Mouse (Mus musculus): ENCODE results near the gene Rflnb. TPM values are rescaled to one million over a fixed set of nuclear protein-coding genes. Genes with fewer than 3 reads are reported as not detected.
"Not testable (repeated sequence)": the region's sequence is repeated elsewhere in the genome, so short reads cannot be mapped to it uniquely, and the experiment has no call there.

Rflnb gene
- polyA plus RNA-seq, 1 experiment from 2014 or later = 12.7 TPM

GRCm38 (mm10) chr11:76004276-76004675 is 23.3 kb downstream of the Rflnb start:
- H3K36me3 ChIP-seq (ENCODE audit: control insufficient read depth, insufficient read depth, low read length); H3K27me3 ChIP-seq (ENCODE audit: control insufficient read depth, insufficient read depth, low read depth, low read length); H3K9ac ChIP-seq (ENCODE audit: low read depth, low read length); H3K9me3 ChIP-seq (replicated peaks; ENCODE audit: control insufficient read depth, low read length, poor library complexity, severe bottlenecking); ATAC-seq; H3K27ac ChIP-seq (ENCODE audit: low read length); H3K4me1 ChIP-seq (ENCODE audit: control insufficient read depth, insufficient read depth, low read length); H3K4me3 ChIP-seq (ENCODE audit: low read depth, low read length); H3K4me2 ChIP-seq (ENCODE audit: low read length): not testable (repeated sequence)
- 94% methylated on average over 7 of the region's 7 CpGs for WGBS

- Histone ChIP-seq H3K9ac (ENCODE audit: low read depth, low read length) (no peak overlapping the region), H3K9me3 (replicated peaks; ENCODE audit: control insufficient read depth, low read length, poor library complexity, severe bottlenecking) (no peaks in the 10 kb centered on the region), H3K4me3 (ENCODE audit: low read depth, low read length) (no peak overlapping the region), H3K4me1 (ENCODE audit: control insufficient read depth, insufficient read depth, low read length) (no peaks in the 10 kb centered on the region), H3K27me3 (ENCODE audit: control insufficient read depth, insufficient read depth, low read depth, low read length) (no peaks in the 10 kb centered on the region), H3K27ac (ENCODE audit: low read length) (no peak overlapping the region), H3K36me3 (ENCODE audit: control insufficient read depth, insufficient read depth, low read length) (no peaks in the 10 kb centered on the region), H3K4me2 (ENCODE audit: low read length) (no peak overlapping the region)
- WGBS = 56% methylated on average over 3 of the region's 3 CpGs
- no peak for ATAC-seq
Observed at GRCm38 (mm10) chr11:76001237-76001878, 26.2 kb downstream of the Rflnb start.

GRCm38 (mm10) chr11:76000701-76001100 is 26.9 kb downstream of the Rflnb start:
- H3K4me2 ChIP-seq (ENCODE audit: low read length) = no peak overlapping the region
- 92% methylated on average over 5 of the region's 5 CpGs for WGBS
- no peaks in the 10 kb centered on the region for H3K9me3 ChIP-seq (replicated peaks; ENCODE audit: control insufficient read depth, low read length, poor library complexity, severe bottlenecking)
- H3K27ac ChIP-seq (ENCODE audit: low read length) = no peak overlapping the region
- ATAC-seq = no peak
- no peaks in the 10 kb centered on the region for H3K27me3 ChIP-seq (ENCODE audit: control insufficient read depth, insufficient read depth, low read depth, low read length)
- no peak overlapping the region for H3K9ac ChIP-seq (ENCODE audit: low read depth, low read length)
- H3K4me3 ChIP-seq (ENCODE audit: low read depth, low read length) = no peak overlapping the region
- H3K4me1 ChIP-seq (ENCODE audit: control insufficient read depth, insufficient read depth, low read length) = no peaks in the 10 kb centered on the region
- no peaks in the 10 kb centered on the region for H3K36me3 ChIP-seq (ENCODE audit: control insufficient read depth, insufficient read depth, low read length)

GRCm38 (mm10) chr11:75999440-76000155 is 28.0 kb downstream of the Rflnb start, which contains the start of gene 1700016K19Rik:
TSS of gene 1700016K19Rik (plus strand) at chr11:75999912.
- Histone ChIP-seq H3K4me2 (ENCODE audit: low read length) (peak within 1 kb of the TSS; percentile 59), H3K9me3 (replicated peaks; ENCODE audit: control insufficient read depth, low read length, poor library complexity, severe bottlenecking) (no peaks in the 10 kb centered on the region), H3K36me3 (ENCODE audit: control insufficient read depth, insufficient read depth, low read length) (no peaks in the 10 kb centered on the region), H3K27me3 (ENCODE audit: control insufficient read depth, insufficient read depth, low read depth, low read length) (no peaks in the 10 kb centered on the region), H3K4me1 (ENCODE audit: control insufficient read depth, insufficient read depth, low read length) (no peaks in the 10 kb centered on the region), H3K4me3 (ENCODE audit: low read depth, low read length) (peak within 1 kb of the TSS; percentile 44), H3K9ac (ENCODE audit: low read depth, low read length) (peak within 1 kb of the TSS; percentile 14), H3K27ac (ENCODE audit: low read length) (no peak within 1 kb of the TSS)
- 14% methylated on average over 31 of the region's 36 CpGs for WGBS
- peak; percentile 94 for ATAC-seq

- Histone ChIP-seq H3K4me3 (ENCODE audit: low read depth, low read length) (no peak overlapping the region), H3K36me3 (ENCODE audit: control insufficient read depth, insufficient read depth, low read length) (no peaks in the 10 kb centered on the region), H3K27ac (ENCODE audit: low read length) (no peak overlapping the region), H3K4me2 (ENCODE audit: low read length) (no peak overlapping the region), H3K4me1 (ENCODE audit: control insufficient read depth, insufficient read depth, low read length) (no peaks in the 10 kb centered on the region), H3K27me3 (ENCODE audit: control insufficient read depth, insufficient read depth, low read depth, low read length) (no peaks in the 10 kb centered on the region), H3K9me3 (replicated peaks; ENCODE audit: control insufficient read depth, low read length, poor library complexity, severe bottlenecking) (no peaks in the 10 kb centered on the region), H3K9ac (ENCODE audit: low read depth, low read length) (no peak overlapping the region)
- WGBS = 41% methylated on average over 9 of the region's 9 CpGs
- ATAC-seq = no peak
Observed at GRCm38 (mm10) chr11:75994357-75994756, 33.2 kb downstream of the Rflnb start.

- H3K27ac ChIP-seq (ENCODE audit: low read length) = no peak overlapping the region
- no peak overlapping the region for H3K4me2 ChIP-seq (ENCODE audit: low read length)
- no peak for ATAC-seq
- WGBS = 88% methylated on average over 8 of the region's 8 CpGs
- H3K4me1 ChIP-seq (ENCODE audit: control insufficient read depth, insufficient read depth, low read length) = no peaks in the 10 kb centered on the region
- H3K9me3 ChIP-seq (replicated peaks; ENCODE audit: control insufficient read depth, low read length, poor library complexity, severe bottlenecking) = no peaks in the 10 kb centered on the region
- H3K9ac ChIP-seq (ENCODE audit: low read depth, low read length) = no peak overlapping the region
- no peaks in the 10 kb centered on the region for H3K36me3 ChIP-seq (ENCODE audit: control insufficient read depth, insufficient read depth, low read length)
- H3K4me3 ChIP-seq (ENCODE audit: low read depth, low read length) = no peak overlapping the region
- H3K27me3 ChIP-seq (ENCODE audit: control insufficient read depth, insufficient read depth, low read depth, low read length) = no peaks in the 10 kb centered on the region
Observed at GRCm38 (mm10) chr11:75992481-75992880, 35.1 kb downstream of the Rflnb start.

GRCm38 (mm10) chr11:75991911-75992310 is 35.7 kb downstream of the Rflnb start:
- Histone ChIP-seq H3K27me3 (ENCODE audit: control insufficient read depth, insufficient read depth, low read depth, low read length) (no peaks in the 10 kb centered on the region), H3K9ac (ENCODE audit: low read depth, low read length) (no peak overlapping the region), H3K4me2 (ENCODE audit: low read length) (no peak overlapping the region), H3K9me3 (replicated peaks; ENCODE audit: control insufficient read depth, low read length, poor library complexity, severe bottlenecking) (no peaks in the 10 kb centered on the region), H3K4me3 (ENCODE audit: low read depth, low read length) (no peak overlapping the region), H3K36me3 (ENCODE audit: control insufficient read depth, insufficient read depth, low read length) (no peaks in the 10 kb centered on the region), H3K4me1 (ENCODE audit: control insufficient read depth, insufficient read depth, low read length) (no peaks in the 10 kb centered on the region), H3K27ac (ENCODE audit: low read length) (no peak overlapping the region)
- ATAC-seq = no peak
- WGBS = 82% methylated on average over 8 of the region's 8 CpGs

- Histone ChIP-seq H3K4me1 (ENCODE audit: control insufficient read depth, insufficient read depth, low read length) (no peaks in the 10 kb centered on the region), H3K4me2 (ENCODE audit: low read length) (no peak overlapping the region), H3K9me3 (replicated peaks; ENCODE audit: control insufficient read depth, low read length, poor library complexity, severe bottlenecking) (no peaks in the 10 kb centered on the region), H3K27me3 (ENCODE audit: control insufficient read depth, insufficient read depth, low read depth, low read length) (no peaks in the 10 kb centered on the region), H3K4me3 (ENCODE audit: low read depth, low read length) (no peak overlapping the region), H3K9ac (ENCODE audit: low read depth, low read length) (no peak overlapping the region), H3K27ac (ENCODE audit: low read length) (no peak overlapping the region), H3K36me3 (ENCODE audit: control insufficient read depth, insufficient read depth, low read length) (no peaks in the 10 kb centered on the region)
- ATAC-seq = no peak
- 80% methylated on average over 15 of the region's 15 CpGs for WGBS
Observed at GRCm38 (mm10) chr11:75990965-75991835, 36.4 kb downstream of the Rflnb start.

GRCm38 (mm10) chr11:75985948-75986347 is 41.6 kb downstream of the Rflnb start:
- Histone ChIP-seq H3K36me3 (ENCODE audit: control insufficient read depth, insufficient read depth, low read length) (no peaks in the 10 kb centered on the region), H3K27ac (ENCODE audit: low read length) (no peak overlapping the region)
- WGBS = 70% methylated on average over 7 of the region's 7 CpGs

More at GRCm38 (mm10) chr11:75985948-75986347, 41.6 kb downstream of the Rflnb start:
- no peak for ATAC-seq
- Histone ChIP-seq H3K27me3 (ENCODE audit: control insufficient read depth, insufficient read depth, low read depth, low read length) (no peaks in the 10 kb centered on the region), H3K9ac (ENCODE audit: low read depth, low read length) (no peak overlapping the region), H3K4me2 (ENCODE audit: low read length) (no peak overlapping the region), H3K4me1 (ENCODE audit: control insufficient read depth, insufficient read depth, low read length) (no peaks in the 10 kb centered on the region), H3K9me3 (replicated peaks; ENCODE audit: control insufficient read depth, low read length, poor library complexity, severe bottlenecking) (no peaks in the 10 kb centered on the region), H3K4me3 (ENCODE audit: low read depth, low read length) (no peak overlapping the region)
